Mouse (Mus musculus) left cerebral cortex, adult 18-20 months (tissue): ENCODE measurements around the gene Pcbp4. TPM values are rescaled to one million over a fixed set of nuclear protein-coding genes. Genes with fewer than 3 reads are reported as not detected.

Experiments
- DNase-seq, 2 experiments: peaks; one replicate each; pipeline ENCODE4 v3.0.0; 2021 to 2022; ENCODE audit warnings: low spot score in 2 of 2, mixed read lengths in 1 of 2
- total RNA-seq, 2 experiments: library from RNA; stranded (reverse); gene quantifications; 2 replicates each; pipeline ENCODE4 v1.2.3; 2021

Pcbp4 gene
- total RNA-seq, 2 experiments from 2014 or later, result 207 to 212 TPM

DNA sequence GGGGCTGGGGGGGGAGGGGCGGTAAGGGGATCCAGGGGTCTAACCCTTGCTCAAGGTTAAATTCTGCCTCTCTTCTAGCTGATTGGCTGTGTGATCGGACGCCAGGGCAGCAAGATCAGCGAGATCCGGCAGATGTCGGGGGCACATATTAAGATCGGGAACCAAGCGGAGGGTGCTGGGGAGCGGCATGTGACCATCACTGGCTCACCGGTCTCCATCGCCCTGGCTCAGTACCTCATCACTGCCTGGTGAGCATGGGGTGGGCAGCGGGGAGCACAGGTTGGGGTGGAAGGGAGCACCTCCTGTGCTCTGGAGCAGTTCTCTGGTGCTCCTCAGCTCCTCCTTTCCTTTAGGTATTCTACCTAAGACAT lies 9.3 kb downstream of the Pcbp4 start:
- DNase-seq, result no peak

DNA sequence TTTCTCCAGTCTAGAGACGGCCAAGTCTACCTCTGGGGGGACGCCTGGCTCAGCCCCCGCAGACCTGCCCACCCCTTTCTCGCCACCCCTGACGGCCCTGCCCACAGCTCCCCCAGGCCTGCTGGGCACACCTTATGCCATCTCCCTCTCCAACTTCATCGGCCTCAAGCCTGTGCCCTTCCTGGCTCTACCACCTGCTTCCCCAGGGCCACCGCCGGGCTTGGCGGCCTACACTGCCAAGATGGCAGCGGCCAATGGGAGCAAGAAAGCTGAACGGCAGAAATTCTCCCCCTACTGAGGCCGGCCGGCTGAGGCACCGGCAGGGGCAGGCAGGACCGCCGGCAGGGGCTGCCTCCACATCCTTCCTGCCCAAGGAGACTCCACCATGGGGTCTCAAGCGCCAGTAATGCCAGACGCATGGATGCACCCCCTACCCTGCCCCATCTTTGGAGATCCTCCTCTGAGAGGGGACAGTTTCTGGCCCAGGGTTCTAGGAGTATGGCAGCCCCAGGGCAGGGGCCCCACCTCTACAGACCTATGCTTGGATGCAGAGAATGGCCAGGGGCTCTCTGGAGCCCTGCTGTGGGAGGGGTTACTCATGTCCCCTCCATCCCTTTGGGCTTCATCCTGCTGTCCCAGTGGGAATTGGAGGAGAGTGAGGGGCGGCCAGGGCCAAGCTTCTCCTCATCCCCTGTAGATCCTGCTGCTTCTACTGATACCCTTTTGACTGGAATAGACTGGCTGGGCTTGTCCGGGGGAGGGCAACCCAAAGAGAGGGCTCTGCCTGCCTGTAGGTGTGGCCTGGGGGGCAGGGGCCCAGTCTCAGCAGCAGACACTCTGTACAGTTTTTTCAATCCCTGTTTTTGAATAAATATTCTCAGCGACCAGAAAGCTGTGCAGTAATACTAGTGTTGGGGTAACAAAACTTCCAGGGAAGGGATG lies 10.3 kb downstream of the Pcbp4 start:
- DNase-seq, result no peak

- peak; percentile 65 to 83 for DNase-seq
Observed at GRCm38 (mm10) chr9:106464751-106465541, 11.9 kb downstream of the Pcbp4 start.

DNA sequence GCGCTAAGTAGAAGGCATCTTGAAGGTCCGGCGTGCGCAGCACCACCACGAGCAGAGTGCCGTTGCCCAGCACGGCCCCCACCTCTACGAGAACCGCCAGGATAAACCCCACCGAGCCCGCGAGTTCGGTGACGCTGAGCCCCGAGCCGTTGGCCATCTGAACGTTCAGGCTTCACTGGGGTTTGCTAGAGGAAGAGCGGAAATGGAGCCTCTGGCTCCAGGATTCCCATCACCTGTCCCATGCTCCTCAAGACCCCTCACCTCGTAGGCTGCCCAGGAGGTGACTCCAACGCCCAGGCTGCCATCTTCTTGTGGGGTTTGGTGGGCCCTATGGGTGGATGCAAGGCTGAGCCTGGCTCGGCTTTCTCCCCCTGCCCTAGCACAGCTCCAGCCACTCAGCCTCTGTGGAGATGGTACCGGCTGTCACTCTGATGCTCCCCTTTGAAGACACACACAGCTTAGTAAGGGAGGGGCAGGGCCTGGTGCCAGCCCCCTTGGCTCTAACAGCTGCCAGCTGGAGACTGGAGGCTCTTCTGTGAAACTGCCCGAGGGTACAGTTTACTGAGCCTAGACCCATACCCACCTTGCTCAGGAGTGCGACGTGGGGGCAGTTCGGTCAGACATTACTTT lies 12.6 kb downstream of the Pcbp4 start, which contains the start of gene Gpr62:
TSS of gene Gpr62 (minus strand) at position 368 of the 630 bp plus-strand sequence.
- peak; percentile 53 to 56 for DNase-seq

DNA sequence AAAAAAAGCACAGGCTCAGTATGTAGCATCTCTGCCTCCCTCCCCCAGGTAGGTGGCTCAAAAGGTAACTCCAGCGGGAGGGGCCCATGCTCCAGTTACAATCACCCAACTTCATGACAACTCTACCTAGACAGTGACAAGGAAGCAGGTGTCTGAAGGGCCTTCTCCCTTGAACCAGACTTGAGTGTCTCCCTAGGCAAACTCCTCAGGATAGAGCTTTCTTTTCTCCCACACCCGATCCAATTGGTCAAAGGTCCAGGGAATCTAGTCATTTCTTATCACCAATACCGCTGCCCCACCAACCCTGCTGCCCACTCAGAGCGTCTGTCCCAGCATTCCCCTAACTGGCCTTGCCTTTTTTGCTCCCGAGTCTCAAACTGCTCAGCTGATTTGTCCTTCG lies 13.6 kb downstream of the Pcbp4 start:
- no peak for DNase-seq

GRCm38 (mm10) chr9:106467746-106468145 lies 14.7 kb downstream of the Pcbp4 start:
- DNase-seq, result no peak

DNA sequence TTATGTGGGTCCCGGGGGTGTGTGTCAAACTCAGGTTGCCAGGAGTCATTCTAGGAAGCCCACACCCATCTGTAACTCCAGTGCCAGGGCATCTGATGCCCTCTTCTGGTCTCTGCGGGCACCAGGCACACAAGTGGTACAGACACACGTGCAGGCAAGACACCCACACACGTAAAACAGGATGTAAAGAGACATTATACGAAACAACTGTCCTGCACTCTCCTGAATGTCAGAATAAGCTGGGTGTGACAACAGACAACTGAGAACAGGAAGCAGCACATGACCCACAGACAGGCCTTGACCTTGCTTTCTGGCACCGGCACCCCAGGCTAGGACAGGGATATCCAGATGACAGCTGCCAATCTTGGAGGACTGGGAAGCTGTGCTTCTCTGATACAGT lies 16.2 kb downstream of the Pcbp4 start:
- DNase-seq, result no peak

DNA sequence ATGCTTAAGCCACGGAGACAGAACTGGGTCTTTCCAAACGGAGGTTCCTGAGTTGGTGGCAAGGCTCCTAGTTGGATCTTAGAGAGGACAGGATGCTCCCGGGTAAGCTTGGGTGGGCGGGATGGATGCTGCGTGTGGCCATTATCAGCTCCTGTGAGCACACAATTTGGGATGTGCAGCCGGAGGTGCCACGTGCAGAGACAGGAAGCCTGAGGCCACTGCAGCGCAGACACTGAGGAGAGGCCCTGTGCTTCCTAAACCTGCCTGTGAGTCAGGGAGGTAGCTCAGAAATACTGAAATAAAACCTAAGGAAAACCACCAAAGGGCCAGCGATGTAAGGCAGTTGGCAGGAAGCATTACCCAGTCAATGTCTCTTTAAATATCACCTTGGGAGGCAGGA lies 16.7 kb downstream of the Pcbp4 start:
- DNase-seq, result no peak

GRCm38 (mm10) chr9:106470991-106471750 lies 18.1 kb downstream of the Pcbp4 start:
- DNase-seq, result no peak

DNA sequence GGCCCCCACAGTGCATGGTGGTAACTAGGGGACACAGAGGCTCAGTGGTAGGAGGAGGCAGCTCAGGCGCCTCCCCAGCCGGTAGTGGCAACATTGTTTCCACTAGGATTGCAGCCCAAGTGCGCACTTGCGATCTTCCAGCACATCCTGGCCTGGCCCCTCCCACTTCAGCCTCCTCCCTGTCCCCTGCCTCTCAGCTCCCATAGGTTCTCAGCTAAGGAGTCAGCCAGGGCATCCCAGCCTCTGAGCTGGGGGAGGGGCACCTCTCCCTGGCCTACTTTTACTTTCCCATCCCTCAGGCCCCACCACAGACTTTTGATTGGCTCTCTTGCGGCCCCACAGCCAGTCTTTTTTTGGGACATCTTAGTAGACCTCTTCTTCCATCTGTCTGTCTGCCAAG lies 18.8 kb downstream of the Pcbp4 start:
- DNase-seq, result no peak

DNA sequence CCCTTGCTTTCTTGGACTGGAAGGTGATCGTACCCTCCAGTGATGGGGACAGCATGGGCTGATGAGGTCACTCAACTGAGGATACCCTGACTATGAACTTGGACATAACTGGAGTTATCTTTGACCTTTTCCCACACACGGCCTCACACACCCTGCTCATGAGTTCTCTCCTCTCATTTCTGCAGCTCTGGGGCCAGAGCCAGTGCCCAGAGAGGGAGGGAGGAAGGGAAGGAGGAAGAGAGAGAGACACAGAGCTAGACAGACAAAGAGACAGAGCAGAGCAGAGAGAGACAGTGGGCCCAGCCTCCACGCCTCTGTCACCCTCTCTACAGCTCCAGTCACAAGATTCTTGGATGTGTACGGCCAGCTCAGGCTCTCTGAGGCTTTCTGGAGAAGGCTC lies 19.2 kb downstream of the Pcbp4 start:
- DNase-seq, result no peak

- peak; percentile 1 to 2 for DNase-seq
Observed at GRCm38 (mm10) chr9:106473081-106473752, 20.1 kb downstream of the Pcbp4 start.

DNA sequence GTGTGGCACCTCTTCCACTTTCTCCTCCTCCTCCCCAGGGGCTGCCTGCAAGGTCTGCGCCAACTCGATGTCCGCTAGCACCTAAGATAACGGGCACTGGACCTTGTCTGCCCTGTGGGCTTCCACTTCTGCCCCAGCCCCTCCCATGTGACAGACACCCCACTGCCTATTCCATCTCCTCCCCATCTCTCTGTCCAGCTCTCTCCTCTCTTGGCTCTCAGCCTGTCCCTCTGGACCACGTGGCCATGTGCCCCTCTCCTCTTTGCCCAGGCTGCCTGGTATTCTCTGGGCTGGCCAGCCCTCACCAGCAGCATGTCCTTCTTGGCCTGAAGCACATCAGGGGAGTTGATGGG lies 20.6 kb downstream of the Pcbp4 start:
- peak; percentile 1 to 4 for DNase-seq

- DNase-seq, result peak; percentile 59 to 60
Observed at GRCm38 (mm10) chr9:106474456-106474855, 21.4 kb downstream of the Pcbp4 start.

DNA sequence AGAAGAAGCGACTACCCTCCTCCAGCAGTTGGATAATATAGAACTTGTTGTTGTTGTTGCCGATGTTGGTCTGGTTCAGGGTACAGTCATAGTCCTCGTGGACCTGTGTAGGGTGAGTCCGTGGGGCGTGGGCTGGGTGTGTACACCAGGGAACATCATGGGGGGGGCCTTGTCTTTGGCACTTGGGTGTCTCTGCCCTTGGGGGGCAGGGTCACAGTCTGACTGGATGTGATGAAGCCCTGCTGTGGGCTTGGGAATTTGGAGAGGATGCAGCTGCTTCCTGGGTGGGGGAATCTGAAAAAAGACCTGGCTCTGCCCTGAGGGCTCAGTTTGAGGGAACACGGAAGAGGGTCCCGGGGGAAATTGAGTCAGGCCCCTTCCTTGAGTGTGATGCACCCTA lies 22.0 kb downstream of the Pcbp4 start:
- peak; percentile 1 to 2 for DNase-seq

GRCm38 (mm10) chr9:106475663-106476001 lies 22.5 kb downstream of the Pcbp4 start, which contains the start of gene Rrp9:
Rrp9 (plus strand) TSS chr9:106475963.
- peak in 1 of 2 experiments; percentile 1 for DNase-seq

DNA sequence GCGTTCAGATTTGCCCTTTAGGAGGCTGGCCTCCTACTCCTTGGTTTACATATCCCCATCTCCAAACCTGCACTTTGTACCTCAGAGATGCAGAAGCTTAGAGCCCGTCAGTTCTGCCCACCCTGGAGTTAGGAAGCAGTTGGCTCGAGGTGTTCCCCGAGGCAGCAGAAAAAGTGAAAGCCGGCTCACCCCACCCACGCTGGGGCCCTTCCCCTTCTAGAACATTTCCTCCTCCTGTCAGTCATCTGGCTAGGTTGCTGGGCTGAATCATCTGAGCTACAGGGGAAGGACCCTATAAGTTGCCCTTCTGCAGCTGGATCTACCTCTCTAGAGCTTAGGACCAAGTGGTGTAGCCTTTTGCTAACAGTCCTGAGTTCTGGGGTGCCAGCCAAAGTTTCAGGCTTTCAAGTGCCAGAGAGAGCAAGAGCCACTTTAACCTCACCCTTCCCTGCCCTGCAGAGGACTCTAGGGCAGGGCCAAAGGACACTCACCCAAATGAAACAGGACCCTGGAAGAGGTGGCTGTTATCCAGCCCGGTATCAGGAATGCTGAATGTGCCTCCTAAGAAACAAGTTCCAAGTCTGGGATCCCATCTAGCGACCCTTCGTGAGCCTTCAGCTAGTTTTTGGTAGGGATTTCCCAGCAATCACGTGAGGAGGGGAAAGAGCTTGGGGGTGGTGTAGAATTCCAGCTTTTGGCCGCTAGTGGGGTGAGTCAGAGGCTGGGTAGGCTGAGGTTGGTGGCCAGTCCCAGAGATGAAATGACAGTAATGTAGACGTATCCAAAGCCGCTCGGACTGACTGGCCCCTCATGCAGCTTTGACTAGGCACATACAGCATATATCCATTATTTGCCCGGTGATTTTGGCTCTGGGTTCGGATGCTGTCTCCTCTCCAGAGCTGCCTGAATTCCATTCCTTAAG lies 23.2 kb downstream of the Pcbp4 start:
- peak; percentile 19 to 25 for DNase-seq

DNA sequence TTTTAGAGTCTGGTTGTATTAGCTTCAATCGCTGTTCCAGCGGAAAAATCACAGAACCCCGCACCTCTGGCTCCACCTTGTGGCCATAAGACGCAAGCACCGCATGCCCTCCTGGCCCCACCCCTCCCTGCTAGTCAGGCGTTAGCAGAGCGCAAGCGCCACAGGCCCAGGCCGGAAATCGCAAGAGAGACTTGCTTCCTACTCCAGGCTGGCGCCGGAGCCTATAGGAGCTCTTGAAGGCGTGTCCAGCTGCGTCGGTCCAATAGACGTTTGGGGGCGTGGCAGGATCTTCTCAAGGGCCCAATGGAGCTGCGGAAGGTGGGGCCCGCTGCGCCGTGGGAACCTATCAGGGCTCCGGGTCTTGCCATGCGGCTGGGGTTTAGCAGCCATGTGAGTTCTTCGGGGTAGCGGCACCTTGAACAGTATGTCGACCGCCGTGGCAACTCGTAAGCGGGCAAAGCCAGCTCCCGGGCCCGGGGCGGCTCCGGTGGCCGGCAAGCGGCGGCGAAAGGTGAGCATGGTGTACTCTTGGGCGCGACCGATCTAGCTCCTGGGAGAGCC lies 23.9 kb downstream of the Pcbp4 start, which contains the start of gene Parp3:
TSS of gene Parp3 (minus strand) at position 26 of the 561 bp plus-strand sequence.
- DNase-seq, result peak; percentile 97 to 99

GRCm38 (mm10) chr9:106477649-106478048 lies 24.6 kb downstream of the Pcbp4 start:
- DNase-seq, result peak in 1 of 2 experiments; percentile 1
